8 mouse cellular contexts compared by ENCODE assay signal in the genomic region with DNA sequence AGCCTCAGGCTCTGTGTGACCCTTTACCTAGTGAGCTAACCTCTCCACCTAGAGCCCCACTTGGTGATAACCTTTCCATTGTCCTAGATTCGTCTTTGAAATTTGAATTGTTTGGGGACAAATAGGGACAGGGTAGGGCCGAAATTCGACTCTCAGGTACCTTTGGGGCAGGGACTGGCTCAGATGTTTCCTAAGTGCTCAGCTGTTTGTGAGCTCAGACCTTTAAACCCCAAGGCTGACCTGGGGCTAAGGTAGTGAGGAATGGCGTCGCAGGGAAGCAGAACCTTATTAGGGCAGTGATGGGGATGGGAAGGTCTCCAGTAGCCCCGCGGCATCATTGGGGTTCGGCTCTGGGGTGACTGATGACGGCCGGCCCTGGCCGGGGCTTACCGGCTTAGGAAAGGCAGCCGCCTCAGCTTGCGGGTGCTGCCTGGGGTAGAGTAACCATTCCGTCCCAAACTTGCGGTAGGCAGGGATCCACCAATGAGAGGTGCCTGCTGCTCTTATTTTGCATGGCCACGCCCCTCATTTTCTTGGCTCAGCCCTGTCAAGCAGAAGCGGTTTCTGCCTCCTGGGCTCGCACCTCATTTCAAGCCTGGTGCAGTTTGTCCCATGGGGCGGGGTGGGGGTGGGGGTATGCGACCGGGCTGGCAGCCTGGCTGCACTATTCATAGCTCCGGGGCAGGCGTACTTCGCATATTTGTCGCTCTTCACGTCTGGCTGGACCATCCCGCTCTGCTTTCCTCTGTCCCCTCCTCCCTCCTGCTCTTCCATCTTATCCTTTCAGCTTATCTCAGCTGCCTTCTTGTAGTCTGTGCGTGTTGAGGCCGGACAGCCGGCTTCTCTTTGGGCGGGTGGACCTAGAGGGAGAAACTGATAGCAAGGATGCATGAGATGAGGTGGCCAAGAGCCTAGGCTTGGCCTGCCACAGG. TPM values are rescaled to one million over a fixed set of nuclear protein-coding genes. Genes with fewer than 3 reads are reported as not detected.
DNase-seq lines count a peak whose midpoint lies in the region; ATAC-seq and TF ChIP-seq lines count a peak whose summit lies in the region.

No protein-coding gene starts in this region.

- ATAC-seq in liver, embryonic 13.5 days (ENCODE audit: low read depth): peak; percentile 85

- peak overlapping the region; percentile 79 for H3K9ac ChIP-seq in liver, embryonic 13.5 days

- no peak for TF ChIP-seq POLR2A in testis, adult 2 months (IDR thresholded peaks at IDR 0.05; ENCODE audit: control insufficient read depth, low read depth, low read length)

- no peaks in the 10 kb centered on the region for H3K27me3 ChIP-seq in liver, embryonic 13.5 days
- no peaks in the 10 kb centered on the region for H3K27me3 ChIP-seq in testis, adult 2 months (ENCODE audit: control insufficient read depth, insufficient read depth, low read length)

- no peak for TF ChIP-seq CTCF in testis, adult 2 months (IDR thresholded peaks at IDR 0.05; ENCODE audit: control insufficient read depth, insufficient read depth, insufficient replicate concordance, low read depth, low read length)

- peak overlapping the region; percentile 96 for H3K27ac ChIP-seq in liver, embryonic 13.5 days
- peak overlapping the region; percentile 66 for H3K27ac ChIP-seq in testis, adult 2 months (ENCODE audit: control insufficient read depth, insufficient read depth, low read depth, low read length)

- no peaks in the 10 kb centered on the region for H3K9me3 ChIP-seq in liver, embryonic 13.5 days (replicated peaks)

- DNase-seq in CD4-positive helper T cell, adult 2 months (ENCODE audit: low read depth, low spot score): peak; percentile 66
- peak; percentile 80 for DNase-seq in adrenal gland, adult 8-10 months
- DNase-seq in embryo, embryonic 9.5 days (ENCODE audit: extremely low spot score): peak; percentile 79
- DNase-seq in heart, adult 8-10 months (ENCODE audit: low spot score): peak; percentile 82
- DNase-seq in kidney, adult 18-20 months: peak; percentile 77
- peak; percentile 85 for DNase-seq in liver, embryonic 13.5 days
- DNase-seq in naive thymus-derived CD4-positive, alpha-beta T cell, adult 2 months (ENCODE audit: low read depth): peak; percentile 60

- WGBS in liver, embryonic 13.5 days (ENCODE audit: insufficient replicate concordance): 2% methylated on average over 32 of the region's 32 CpGs

- H3K4me3 ChIP-seq in liver, embryonic 13.5 days (replicated peaks): peak overlapping the region; percentile 59
- H3K4me3 ChIP-seq in testis, adult 2 months (ENCODE audit: control insufficient read depth, low read depth, low read length): peak overlapping the region; percentile 51

- no peaks in the 10 kb centered on the region for H3K36me3 ChIP-seq in liver, embryonic 13.5 days
- no peaks in the 10 kb centered on the region; the same call in 1 of the 2 replicates for H3K36me3 ChIP-seq in testis, adult 2 months (ENCODE audit: control insufficient read depth, insufficient read depth, low read length)

- H3K4me1 ChIP-seq in liver, embryonic 13.5 days (replicated peaks): peaks cover 85% of the 10 kb centered on the region
- peaks cover 20% of the 10 kb centered on the region for H3K4me1 ChIP-seq in testis, adult 2 months (ENCODE audit: control insufficient read depth, insufficient read depth, low read length)

- H3K4me2 ChIP-seq in liver, embryonic 13.5 days: peak overlapping the region; percentile 89

RNA-seq across cellular contexts. Expression of gene Arhgap23, which starts 12.7 kb away (rescaled TPM):
- total RNA-seq in adrenal gland, adult 8-10 months (2022): 10 to 100 TPM; 23.3 to 36.4 (median 31.8) TPM
- total RNA-seq in heart, adult 8-10 months (2022): 10 to 100 TPM; 13.3 to 14.9 (median 14.0) TPM
- polyA plus RNA-seq in liver, embryonic 13.5 days (2015; fragmentation: Nextera tagmentation; extraction: Ambion mirVana): 6.2 and 6.8 TPM in 2 replicates
- 27.7 and 30.5 TPM in 2 replicates for polyA plus RNA-seq in testis, adult 2 months (2012; rRNA removed)

Comparison
In these comparisons a context has a peak if more than half of its experiments do, and no peak if none do; other contexts are left out.
1. Peak in every context shown above with its lines: DNase-seq, ATAC-seq, H3K4me3 ChIP-seq and H3K27ac ChIP-seq.